Mouse (Mus musculus): ENCODE measurements at regions not wholly inside any gene's neighbourhood (a gene's known extent, or its start where the extent isn't known, plus 50 kb on each side); places are given as distances from the start of the nearest gene placed in this dataset.

GRCm38 (mm10) chr9:62188379-62188778, 65.9 kb upstream of the Glce start:
- 51% methylated on average over 3 of the region's 3 CpGs for WGBS
- no peak overlapping the region for H3K27ac ChIP-seq
- H3K4me3 ChIP-seq (replicated peaks), result no peak overlapping the region
- H3K36me3 ChIP-seq (replicated peaks), result no peaks in the 10 kb centered on the region
- peaks cover 22% of the 10 kb centered on the region for H3K27me3 ChIP-seq
- no peak for ATAC-seq (ENCODE audit: low FRiP score)
- H3K4me1 ChIP-seq, result peaks cover 30% of the 10 kb centered on the region
- H3K9ac ChIP-seq, result no peak overlapping the region
- no peak overlapping the region for H3K4me2 ChIP-seq
- H3K9me3 ChIP-seq, result no peaks in the 10 kb centered on the region

- H3K36me3 ChIP-seq (replicated peaks), result no peaks in the 10 kb centered on the region
- no peak overlapping the region for H3K27ac ChIP-seq
- 89% methylated on average over 4 of the region's 4 CpGs for WGBS
- no peak overlapping the region for H3K4me3 ChIP-seq (replicated peaks)
- no peak overlapping the region for H3K9ac ChIP-seq
- no peaks in the 10 kb centered on the region for H3K9me3 ChIP-seq
- no peak for ATAC-seq (ENCODE audit: low FRiP score)
- no peak overlapping the region for H3K4me2 ChIP-seq
- H3K4me1 ChIP-seq, result peaks cover 27% of the 10 kb centered on the region
- peaks cover 12% of the 10 kb centered on the region for H3K27me3 ChIP-seq
These were observed 64.4 kb upstream of the Glce start for GRCm38 (mm10) chr9:62186886-62187285.

- ATAC-seq (ENCODE audit: low FRiP score), result no peak
- peaks cover 12% of the 10 kb centered on the region for H3K27me3 ChIP-seq
- H3K27ac ChIP-seq, result no peak overlapping the region
- no peak overlapping the region for H3K4me2 ChIP-seq
- no peaks in the 10 kb centered on the region for H3K9me3 ChIP-seq
- 46% methylated on average over 7 of the region's 7 CpGs for WGBS
- no peak overlapping the region for H3K4me3 ChIP-seq (replicated peaks)
- peaks cover 35% of the 10 kb centered on the region for H3K4me1 ChIP-seq
- no peaks in the 10 kb centered on the region for H3K36me3 ChIP-seq (replicated peaks)
- no peak overlapping the region for H3K9ac ChIP-seq
These were observed 63.2 kb upstream of the Glce start for GRCm38 (mm10) chr9:62185516-62186280.

- no peaks in the 10 kb centered on the region for H3K9me3 ChIP-seq
- H3K27ac ChIP-seq, result peak overlapping the region; percentile 77
- H3K4me2 ChIP-seq, result peak overlapping the region; percentile 32
- H3K4me1 ChIP-seq, result peaks cover 29% of the 10 kb centered on the region
- H3K27me3 ChIP-seq, result peaks cover 5% of the 10 kb centered on the region
- H3K9ac ChIP-seq, result no peak overlapping the region
- H3K4me3 ChIP-seq (replicated peaks), result no peak overlapping the region
- no peaks in the 10 kb centered on the region for H3K36me3 ChIP-seq (replicated peaks)
- WGBS, result 14% methylated on average over 9 of the region's 9 CpGs
- ATAC-seq (ENCODE audit: low FRiP score), result peak; percentile 87
These were observed 58.9 kb upstream of the Glce start for GRCm38 (mm10) chr9:62181182-62181830.

GRCm38 (mm10) chr9:62180456-62181181, 58.2 kb upstream of the Glce start:
- H3K9ac ChIP-seq, result no peak overlapping the region
- H3K9me3 ChIP-seq, result no peaks in the 10 kb centered on the region
- H3K36me3 ChIP-seq (replicated peaks), result no peaks in the 10 kb centered on the region
- ATAC-seq (ENCODE audit: low FRiP score), result no peak; the same call in none of the 2 replicates
- H3K4me3 ChIP-seq (replicated peaks), result no peak overlapping the region
- peaks cover 26% of the 10 kb centered on the region for H3K4me1 ChIP-seq
- H3K4me2 ChIP-seq, result peak overlapping the region; percentile 32
- peak overlapping the region; percentile 77 for H3K27ac ChIP-seq
- WGBS, result 34% methylated on average over 11 of the region's 11 CpGs
- peaks cover 5% of the 10 kb centered on the region for H3K27me3 ChIP-seq

GRCm38 (mm10) chr9:62174651-62175050, 52.2 kb upstream of the Glce start:
- WGBS, result 89% methylated on average over 7 of the region's 7 CpGs
- Histone ChIP-seq H3K36me3 (replicated peaks) (no peaks in the 10 kb centered on the region), H3K4me1 (no peaks in the 10 kb centered on the region), H3K4me2 (no peak overlapping the region), H3K9ac (no peak overlapping the region), H3K4me3 (replicated peaks) (no peak overlapping the region), H3K9me3 (0 out of 2 replicates have a peak, but pooled peaks cover 2% of the 10 kb centered on the region), H3K27me3 (no peaks in the 10 kb centered on the region; the same call in 1 of the 2 replicates), H3K27ac (no peak overlapping the region)
- ATAC-seq (ENCODE audit: low FRiP score), result no peak

Data from forebrain, embryonic 12.5 days (tissue).